Mouse (Mus musculus) MEL (cell line): ENCODE measurements at regions not wholly inside any gene's neighbourhood (a gene's known extent, or its start where the extent isn't known, plus 50 kb on each side); places are given as distances from the start of the nearest gene placed in this dataset.
"Not testable (repeated sequence)": the region's sequence is repeated elsewhere in the genome, so short reads cannot be mapped to it uniquely, and the experiment has no call there.

Experiments
- DNase-seq: peaks from one replicate; pipeline ENCODE4 v3.0.0; 2011; ENCODE audit warnings: low read depth, low spot score
- H3K27ac ChIP-seq: 2 replicates; pipeline ENCODE4 v1.5.1; 2012; ENCODE audit warnings: low read depth, mild to moderate bottlenecking, control low read depth, low read length, moderate library complexity; ENCODE audit not compliant: control insufficient read depth
- H3K27me3 ChIP-seq, 2 experiments: fragments of 150-350 bp in 1 of 2; sonication (generic) in 1 of 2; 2 replicates each; pipeline ENCODE4 v1.6.1; 2012; ENCODE audit warnings: low read length in 2 of 2, mild to moderate bottlenecking in 2 of 2, improper control_type of control experiment in 1 of 2, moderate library complexity in 1 of 2; ENCODE audit not compliant: insufficient read depth in 2 of 2, control insufficient read depth in 1 of 2
- H3K36me3 ChIP-seq, 2 experiments: 2 replicates each; pipeline ENCODE4 v1.6.1; 2012 to 2014; ENCODE audit warnings: low read length in 2 of 2, improper control_type of control experiment in 1 of 2, inconsistent platforms in 1 of 2, mild to moderate bottlenecking in 1 of 2; ENCODE audit not compliant: insufficient read depth in 2 of 2, control insufficient read depth in 1 of 2
- H3K4me1 ChIP-seq, 2 experiments: fragments of 150-350 bp in 1 of 2; sonication (generic) in 1 of 2; 2 replicates each; pipeline ENCODE4 v1.6.1; 2012; ENCODE audit warnings: low read length in 2 of 2, improper control_type of control experiment in 1 of 2, mild to moderate bottlenecking in 1 of 2; ENCODE audit not compliant: insufficient read depth in 2 of 2, control insufficient read depth in 1 of 2
- H3K4me3 ChIP-seq, 2 experiments: fragments of 150-350 bp in 1 of 2; sonication (generic) in 1 of 2; 2 replicates each; pipeline ENCODE4 v1.5.1; 2012; ENCODE audit warnings: low read depth in 2 of 2, low read length in 2 of 2, mild to moderate bottlenecking in 2 of 2, moderate library complexity in 2 of 2, control low read depth in 1 of 2, improper control_type of control experiment in 1 of 2; ENCODE audit not compliant: control insufficient read depth in 1 of 2, insufficient read depth in 1 of 2
- H3K79me2 ChIP-seq: 2 replicates; pipeline ENCODE4 v1.6.1; 2012; ENCODE audit warnings: mild to moderate bottlenecking, low read length, moderate library complexity; ENCODE audit not compliant: control insufficient read depth, poor library complexity, insufficient read depth
- H3K9ac ChIP-seq: 2 replicates; pipeline ENCODE4 v1.6.1; 2012; ENCODE audit warnings: low read depth, mild to moderate bottlenecking, control low read depth, low read length, moderate library complexity; ENCODE audit not compliant: control insufficient read depth, poor library complexity, severe bottlenecking
- H3K9me3 ChIP-seq: fragments of 150-350 bp; sonication (generic); replicated peaks from 2 replicates; pipeline ENCODE4 v1.6.1; 2012; ENCODE audit warnings: mild to moderate bottlenecking, low read length, improper control_type of control experiment, moderate library complexity; ENCODE audit not compliant: insufficient read depth
- CHD2 ChIP-seq: IDR thresholded peaks from 2 replicates; pipeline ENCODE4 v1.6.1; 2011; ENCODE audit warnings: low read length, improper control_type of control experiment
- JUND ChIP-seq: IDR thresholded peaks from 2 replicates; pipeline ENCODE4 v1.6.1; 2011; ENCODE audit warnings: low read depth, mild to moderate bottlenecking, improper control_type of control experiment, low read length
- MAFK ChIP-seq: IDR thresholded peaks from 2 replicates; pipeline ENCODE4 v1.6.1; 2011; ENCODE audit warnings: low read depth, mild to moderate bottlenecking, low read length, improper control_type of control experiment, borderline replicate concordance
- MAX ChIP-seq: IDR thresholded peaks from 2 replicates; pipeline ENCODE4 v1.6.1; 2011; ENCODE audit warnings: low read length, improper control_type of control experiment
- NELFE ChIP-seq: IDR thresholded peaks from 2 replicates; pipeline ENCODE4 v1.6.1; 2011; ENCODE audit warnings: low read depth, low read length, improper control_type of control experiment
- NRF1 ChIP-seq: IDR thresholded peaks from 2 replicates; pipeline ENCODE4 v1.6.1; 2014; ENCODE audit warnings: low read depth, mild to moderate bottlenecking, inconsistent platforms, low read length, improper control_type of control experiment, moderate library complexity; ENCODE audit not compliant: poor library complexity, insufficient read depth, severe bottlenecking
- RCOR1 ChIP-seq: IDR thresholded peaks from 2 replicates; pipeline ENCODE4 v1.6.1; 2012; ENCODE audit warnings: low read depth, mild to moderate bottlenecking, inconsistent platforms, low read length, improper control_type of control experiment
- TCF12 ChIP-seq: IDR thresholded peaks from 2 replicates; pipeline ENCODE4 v1.6.1; 2014; ENCODE audit warnings: low read depth, mild to moderate bottlenecking, inconsistent platforms, low read length, improper control_type of control experiment, moderate library complexity
- ZC3H11A ChIP-seq: IDR thresholded peaks from 2 replicates; pipeline ENCODE4 v1.6.1; 2012; ENCODE audit warnings: low read depth, mild to moderate bottlenecking, inconsistent platforms, low read length, improper control_type of control experiment
- ZNF384 ChIP-seq: IDR thresholded peaks from 2 replicates; pipeline ENCODE4 v1.6.1; 2012; ENCODE audit warnings: low read depth, mild to moderate bottlenecking, inconsistent platforms, low read length, improper control_type of control experiment

GRCm38 (mm10) chr2:116322039-116322770, 256.6 kb upstream of the Meis2 start:
- Histone ChIP-seq H3K4me3 (no peak overlapping the region), H3K9me3 (no peaks in the 10 kb centered on the region), H3K27ac (no peak overlapping the region), H3K9ac (no peak overlapping the region), H3K27me3 (no peaks in the 10 kb centered on the region), H3K4me1 (no peaks in the 10 kb centered on the region), H3K79me2 (no peaks in the 10 kb centered on the region), H3K36me3 (no peaks in the 10 kb centered on the region)
- no peak for DNase-seq
- TF ChIP-seq TCF12, result no peak
- TF ChIP-seq RCOR1, result no peak
- TF ChIP-seq CHD2, result no peak
- TF ChIP-seq JUND, result no peak

- Histone ChIP-seq H3K36me3 (no peaks in the 10 kb centered on the region), H3K79me2 (no peaks in the 10 kb centered on the region), H3K9ac (no peak overlapping the region), H3K27me3 (no peaks in the 10 kb centered on the region), H3K9me3 (no peaks in the 10 kb centered on the region), H3K4me1 (no peaks in the 10 kb centered on the region), H3K27ac (no peak overlapping the region), H3K4me3 (no peak overlapping the region)
- TF ChIP-seq NRF1 (no peak), MAX (no peak), ZNF384 (no peak), MAFK (no peak), NELFE (no peak)
- DNase-seq, result no peak
These were observed 233.9 kb upstream of the Meis2 start for GRCm38 (mm10) chr2:116299551-116299950.

- H3K4me3 ChIP-seq, result no peak overlapping the region
- no peaks in the 10 kb centered on the region for H3K27me3 ChIP-seq
- DNase-seq, result no peak
- no peak overlapping the region for H3K9ac ChIP-seq
- no peaks in the 10 kb centered on the region for H3K9me3 ChIP-seq
- no peaks in the 10 kb centered on the region for H3K4me1 ChIP-seq
- TF ChIP-seq ZC3H11A, result no peak
- TF ChIP-seq, all 39 proteins: peak for 0
- Histone ChIP-seq H3K36me3 (no peaks in the 10 kb centered on the region), H3K27ac (no peak overlapping the region), H3K79me2 (no peaks in the 10 kb centered on the region)
These were observed 224.2 kb upstream of the Meis2 start for GRCm38 (mm10) chr2:116289886-116290285.

GRCm38 (mm10) chr2:116243191-116243590, 177.6 kb upstream of the Meis2 start:
- H3K4me1 ChIP-seq, H3K9ac ChIP-seq, H3K27me3 ChIP-seq, H3K79me2 ChIP-seq, H3K4me3 ChIP-seq, DNase-seq, H3K27ac ChIP-seq, H3K36me3 ChIP-seq, H3K9me3 ChIP-seq: not testable (repeated sequence)
